Mouse (Mus musculus): ENCODE measurements around the gene Prkar1b.

- TF ChIP-seq CTCF (IDR thresholded peaks at IDR 0.05; ENCODE audit: control insufficient read depth, insufficient read depth, insufficient replicate concordance, low read depth, low read length): no peak
- no peak for TF ChIP-seq POLR2A (IDR thresholded peaks at IDR 0.05; ENCODE audit: control insufficient read depth, low read depth, low read length)
Measured at GRCm38 (mm10) chr5:138974911-138975485, 174.8 kb downstream of the Prkar1b start.

Measured in testis, adult 2 months (tissue).